Mouse (Mus musculus) layer of hippocampus, adult 9-11 months (tissue): ENCODE measurements around the gene Cdk12.

ENCODE experiments used
- DNase-seq: peaks from one replicate; pipeline ENCODE4 v3.0.0; 2022

The Cdk12 gene

GRCm38 (mm10) chr11:98318421-98319116 lies 115.7 kb downstream of the Cdk12 start:
- no peak for DNase-seq

- peak; percentile 83 for DNase-seq
Measured at GRCm38 (mm10) chr11:98319120-98319519, 116.3 kb downstream of the Cdk12 start.

GRCm38 (mm10) chr11:98319544-98319943 lies 116.7 kb downstream of the Cdk12 start:
- no peak for DNase-seq

GRCm38 (mm10) chr11:98319944-98320343 lies 117.1 kb downstream of the Cdk12 start:
- DNase-seq: no peak

- DNase-seq: no peak
Measured at GRCm38 (mm10) chr11:98320381-98320780, 117.5 kb downstream of the Cdk12 start.

GRCm38 (mm10) chr11:98320806-98321676 lies 118.2 kb downstream of the Cdk12 start:
- DNase-seq: no peak

- no peak for DNase-seq
Measured at GRCm38 (mm10) chr11:98321677-98322003, 118.8 kb downstream of the Cdk12 start.

GRCm38 (mm10) chr11:98322159-98322558 lies 119.3 kb downstream of the Cdk12 start:
- DNase-seq: no peak

GRCm38 (mm10) chr11:98323136-98323866 lies 120.4 kb downstream of the Cdk12 start:
- no peak for DNase-seq

GRCm38 (mm10) chr11:98323933-98324332 lies 121.1 kb downstream of the Cdk12 start:
- DNase-seq: no peak

GRCm38 (mm10) chr11:98325191-98325820 lies 122.4 kb downstream of the Cdk12 start:
- DNase-seq: no peak

- no peak for DNase-seq
Measured at GRCm38 (mm10) chr11:98325821-98326218, 123.0 kb downstream of the Cdk12 start.

- DNase-seq: no peak
Measured at GRCm38 (mm10) chr11:98326741-98327135, 123.9 kb downstream of the Cdk12 start.

- DNase-seq: no peak
Measured at GRCm38 (mm10) chr11:98327136-98328030, 124.5 kb downstream of the Cdk12 start.

GRCm38 (mm10) chr11:98328031-98328370 lies 125.1 kb downstream of the Cdk12 start:
- no peak for DNase-seq
